Mouse (Mus musculus) bone marrow macrophage, adult 2 months (primary cell): Measurements from ENCODE around the gene Vamp9. TPM values are rescaled to one million over a fixed set of nuclear protein-coding genes. Genes with fewer than 3 reads are reported as not detected.
A peak's percentile ranks its signal among the peaks of the same experiment; 100 is the strongest.

ENCODE experiments used
- H3K27ac ChIP-seq: 2 replicates; pipeline ENCODE4 v1.5.1; 2012; ENCODE audit warnings: low read depth, low read length; ENCODE audit not compliant: insufficient read depth
- H3K4me1 ChIP-seq: 2 replicates; pipeline ENCODE4 v1.6.1; 2012; ENCODE audit warnings: low read length; ENCODE audit not compliant: control insufficient read depth, insufficient read depth
- H3K4me3 ChIP-seq: 2 replicates; pipeline ENCODE4 v1.5.1; 2012; ENCODE audit warnings: mild to moderate bottlenecking, low read length, moderate library complexity; ENCODE audit not compliant: insufficient read depth
- CTCF ChIP-seq: IDR thresholded peaks from 2 replicates; pipeline ENCODE4 v1.5.1; 2012; ENCODE audit warnings: low read depth, mild to moderate bottlenecking, low read length, moderate library complexity
- POLR2A ChIP-seq: IDR thresholded peaks from 2 replicates; pipeline ENCODE4 v1.6.1; 2012; ENCODE audit warnings: mild to moderate bottlenecking, low read depth, low read length, borderline replicate concordance
- polyA plus RNA-seq: library from polyadenylated mRNA; stranded (reverse); fragments of >200 nt; gene quantifications from 2 replicates; pipeline ENCODE4 v1.2.4, GENCODE M21; 2012; ENCODE audit not compliant: missing spikeins, insufficient read depth, insufficient read length

The Vamp9 gene
- not detected in 2 replicates for polyA plus RNA-seq

DNA sequence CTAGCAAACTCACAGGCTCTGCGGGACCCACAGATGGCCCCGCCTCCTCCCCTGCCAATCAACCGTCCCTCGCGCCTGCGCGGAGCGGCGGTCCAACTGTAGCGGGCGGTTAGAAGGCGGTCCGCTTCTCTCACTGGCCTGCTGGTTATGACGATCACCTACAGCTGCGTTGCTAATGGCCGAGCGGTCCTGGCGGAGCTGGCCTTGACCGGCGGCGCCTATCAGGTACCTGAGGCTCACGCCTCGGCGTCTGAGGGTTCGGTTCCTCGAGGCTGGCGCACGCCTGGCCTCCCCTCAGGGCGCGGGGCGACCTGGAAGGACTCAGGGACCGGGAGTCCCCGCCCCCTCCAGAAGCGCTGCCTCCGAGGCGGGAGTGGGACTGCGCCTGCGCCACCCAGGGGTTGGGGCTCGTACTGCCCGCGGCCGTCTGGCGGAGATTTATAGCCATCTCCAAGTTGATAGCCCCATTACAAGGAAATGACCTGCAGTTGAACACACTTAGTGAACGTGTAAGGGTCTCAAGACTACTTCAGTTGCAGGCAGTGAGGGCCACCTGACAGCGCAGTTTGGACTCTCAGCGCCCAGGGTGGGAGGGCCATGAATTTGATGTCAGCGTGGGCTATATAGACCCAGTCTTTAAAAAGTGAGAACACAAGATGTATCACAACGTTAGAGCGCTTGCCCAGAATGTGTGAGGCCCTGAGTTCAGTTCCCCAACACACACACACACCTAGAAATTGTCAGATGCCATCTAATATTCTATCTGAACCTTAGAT is at the start of gene Vamp9:
Gene Vamp9 (plus strand): TSS at position 74 of the 776 bp plus-strand sequence.
- H3K4me3 ChIP-seq = peak within 1 kb of the TSS; percentile 56

DNA sequence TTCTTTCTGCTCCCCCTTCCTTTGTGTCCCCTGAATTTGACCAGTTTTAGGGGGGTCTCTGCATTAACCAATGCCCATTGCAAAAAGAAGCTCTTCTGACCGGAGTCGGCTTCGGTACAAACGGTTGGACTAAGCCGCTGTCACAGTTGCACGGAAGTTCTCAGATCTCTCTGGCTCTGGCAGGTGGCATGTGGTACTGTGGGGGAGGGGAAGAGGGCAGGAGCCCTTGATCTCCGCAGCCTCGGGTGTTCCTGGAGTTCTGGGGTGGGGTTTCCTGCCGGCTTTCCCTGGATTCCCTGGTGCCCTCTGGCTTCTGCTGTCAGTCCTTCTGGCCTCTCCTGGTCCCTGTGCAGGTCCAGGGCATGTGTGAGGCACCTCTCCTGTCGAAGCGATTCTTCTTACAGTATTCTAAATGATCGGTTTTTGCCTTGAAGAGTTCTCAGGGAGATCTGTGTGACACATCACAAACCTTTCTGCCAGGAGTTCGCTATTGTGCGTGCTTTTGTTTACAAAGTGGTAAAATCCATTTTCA is 48.9 kb upstream of the Vamp9 start:
- no peaks in the 10 kb centered on the region for H3K4me1 ChIP-seq
- H3K4me3 ChIP-seq = no peak overlapping the region
- H3K27ac ChIP-seq = no peak overlapping the region
- TF ChIP-seq CTCF (no peak), POLR2A (no peak)

More for the DNA sequence above, at the start of gene Vamp9:
- no peak within 1 kb of the TSS for H3K27ac ChIP-seq
- no peak for TF ChIP-seq POLR2A
- TF ChIP-seq CTCF = no peak
- H3K4me1 ChIP-seq = no peaks in the 10 kb centered on the region

DNA sequence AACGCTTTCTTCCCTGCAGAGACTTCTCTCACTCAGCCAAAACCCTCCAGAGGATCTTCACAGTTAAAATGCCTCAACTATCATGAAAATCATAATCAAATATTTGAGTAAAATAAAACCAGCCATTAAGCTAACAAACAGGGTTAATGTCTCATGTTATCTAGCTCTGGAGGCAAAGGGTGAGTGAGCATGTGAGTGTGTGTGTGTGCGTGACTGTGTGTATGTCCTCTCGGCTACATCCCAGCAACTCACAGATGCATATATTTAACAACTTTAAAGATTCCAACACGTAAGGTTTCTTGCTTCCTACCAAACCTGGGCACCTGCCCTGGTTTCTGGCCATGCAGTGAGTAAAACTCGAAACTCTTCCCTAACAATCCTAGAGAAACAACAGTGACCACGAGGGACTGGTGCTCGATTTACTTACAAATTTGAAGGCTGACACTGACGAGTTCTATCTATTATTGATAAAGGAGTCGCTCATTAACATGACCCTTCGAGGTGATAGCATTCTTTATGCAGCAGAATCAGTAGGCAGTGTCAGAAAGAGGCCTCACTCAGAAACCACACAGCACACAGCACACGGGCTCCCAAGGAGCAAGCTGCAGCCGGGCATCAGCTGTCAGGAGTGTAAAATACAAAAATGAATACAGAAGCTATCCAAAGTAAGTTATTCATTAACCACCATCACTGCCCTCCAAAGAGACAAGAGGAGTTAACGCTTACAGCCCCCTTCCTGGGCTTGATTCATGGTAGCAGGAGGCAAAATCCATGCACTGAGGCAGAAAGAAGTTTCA is 46.2 kb upstream of the Vamp9 start:
- H3K4me1 ChIP-seq = no peaks in the 10 kb centered on the region
- TF ChIP-seq POLR2A = no peak
- TF ChIP-seq CTCF = no peak

DNA sequence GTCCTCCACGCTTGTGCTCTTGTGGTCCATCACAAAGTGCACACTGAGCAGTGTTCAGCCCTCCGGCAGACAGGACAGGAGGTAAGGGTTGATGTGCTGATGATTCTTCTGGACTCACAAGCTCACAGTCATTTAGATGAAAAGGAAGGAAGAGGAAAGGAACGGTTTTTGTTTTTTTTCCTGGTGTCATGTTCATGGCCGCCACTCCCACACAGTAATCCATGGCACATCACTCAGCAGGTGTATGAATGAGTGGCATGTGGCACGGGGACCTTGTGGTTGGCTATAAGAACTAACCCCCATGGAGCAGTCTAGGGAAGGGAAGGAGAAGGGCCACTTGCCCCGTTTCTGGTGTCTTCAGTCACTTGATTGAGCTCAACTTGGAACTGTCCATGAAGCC is 44.2 kb upstream of the Vamp9 start:
- Histone ChIP-seq H3K27ac (no peak overlapping the region), H3K4me1 (no peaks in the 10 kb centered on the region), H3K4me3 (no peak overlapping the region)
- no peak for TF ChIP-seq POLR2A
- TF ChIP-seq CTCF = no peak

More for the DNA sequence above, 46.2 kb upstream of the Vamp9 start:
- H3K4me3 ChIP-seq = no peak overlapping the region
- no peak overlapping the region for H3K27ac ChIP-seq

DNA sequence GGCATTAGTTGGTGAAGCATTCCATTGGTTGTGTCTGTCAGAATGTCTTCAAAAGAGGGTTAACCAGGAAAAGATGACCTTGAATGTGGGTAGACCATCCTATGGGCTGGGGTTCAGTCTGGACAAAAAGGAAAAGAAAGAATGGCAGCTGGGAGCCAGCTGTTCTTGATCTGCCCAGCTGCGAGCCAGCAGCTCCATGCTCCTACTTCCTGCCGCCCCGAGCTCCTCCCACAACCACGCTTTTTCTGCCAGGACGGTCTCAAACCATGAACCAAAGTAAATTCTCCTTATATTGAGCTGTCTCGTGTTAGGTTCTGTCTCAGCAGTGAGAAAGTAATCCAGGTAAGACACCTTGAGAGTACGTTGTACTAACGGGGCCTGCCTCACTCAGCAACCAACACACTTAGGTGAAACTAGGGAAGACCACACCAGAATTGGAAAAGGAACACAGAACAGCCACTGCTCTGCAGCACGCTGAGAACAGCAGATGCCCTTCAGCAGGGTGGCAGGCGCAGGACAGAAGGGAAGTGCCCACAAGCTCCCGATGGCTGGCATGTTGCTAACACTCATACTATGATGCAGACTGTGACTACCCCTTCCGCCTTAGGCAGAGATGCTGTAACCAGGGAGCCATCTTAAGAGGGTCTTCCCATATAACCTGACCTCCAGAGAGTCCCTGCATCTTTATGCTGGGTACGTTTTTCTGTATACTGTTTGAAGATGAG is 42.2 kb upstream of the Vamp9 start:
- H3K4me1 ChIP-seq = no peaks in the 10 kb centered on the region
- H3K4me3 ChIP-seq = no peak overlapping the region
- TF ChIP-seq CTCF (no peak), POLR2A (no peak)
- no peak overlapping the region for H3K27ac ChIP-seq

DNA sequence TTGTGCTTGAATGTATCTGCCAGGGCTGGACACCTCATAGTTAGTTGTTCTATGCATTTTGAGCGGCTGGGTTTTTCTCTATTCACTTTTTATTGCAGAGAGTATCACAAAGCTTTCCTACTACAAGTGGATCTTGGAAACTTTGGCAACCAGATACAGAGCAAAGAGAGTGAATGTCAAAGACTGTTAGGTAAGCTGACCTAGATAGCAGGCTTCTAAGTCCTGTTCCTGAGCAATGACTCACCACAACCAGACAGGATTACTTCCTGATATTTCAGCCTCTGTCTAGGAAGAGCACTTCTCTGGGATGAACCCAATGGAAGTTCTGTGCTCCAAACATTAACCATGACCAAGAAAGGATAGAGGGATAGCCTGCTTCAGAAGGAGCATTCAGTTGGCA is 40.3 kb upstream of the Vamp9 start:
- no peak overlapping the region for H3K27ac ChIP-seq
- no peak overlapping the region for H3K4me3 ChIP-seq
- TF ChIP-seq POLR2A (no peak), CTCF (no peak)
- no peaks in the 10 kb centered on the region for H3K4me1 ChIP-seq

DNA sequence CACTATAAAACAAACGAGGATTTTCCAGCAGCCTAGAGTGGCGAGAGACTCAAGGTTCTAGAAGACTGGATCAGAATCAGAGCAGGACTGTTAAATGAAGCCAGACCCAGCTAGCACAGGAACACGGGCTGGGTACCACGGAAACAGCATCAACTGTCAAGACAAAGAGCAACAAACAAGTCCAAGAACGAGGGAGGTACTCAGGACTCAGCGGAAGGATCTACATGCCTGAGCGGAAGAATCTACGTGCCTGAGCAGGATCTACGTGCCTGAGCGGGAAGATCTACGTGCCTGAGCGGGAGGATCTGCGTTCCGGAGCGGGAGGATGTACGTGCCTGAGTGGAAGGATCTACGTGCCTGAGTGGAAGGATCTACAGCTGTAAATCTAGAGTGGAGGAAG is 37.8 kb upstream of the Vamp9 start:
- no peak for TF ChIP-seq POLR2A
- TF ChIP-seq CTCF = no peak
- no peaks in the 10 kb centered on the region for H3K4me1 ChIP-seq

DNA sequence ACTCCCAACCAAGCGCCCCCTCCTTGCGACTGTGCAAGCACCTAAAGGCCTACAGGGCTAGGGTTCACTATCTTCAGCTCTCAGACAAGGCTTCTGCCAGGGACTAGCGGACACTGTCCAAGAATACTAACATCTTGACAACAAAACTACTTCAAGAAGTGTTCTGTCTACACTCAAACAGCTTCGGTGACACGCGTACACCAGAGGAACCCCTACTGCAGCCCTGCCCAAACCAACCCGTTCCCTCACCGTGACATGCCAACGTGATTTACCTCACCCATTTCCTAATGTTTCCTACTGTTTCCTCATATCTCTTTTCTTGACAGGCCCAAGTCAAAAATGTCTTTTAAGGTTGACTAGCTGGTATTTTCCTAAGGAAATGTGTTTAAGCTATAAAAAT is 37.1 kb upstream of the Vamp9 start:
- Histone ChIP-seq H3K4me3 (no peak overlapping the region), H3K27ac (no peak overlapping the region), H3K4me1 (no peaks in the 10 kb centered on the region)
- TF ChIP-seq POLR2A = no peak

More for the DNA sequence above, 37.8 kb upstream of the Vamp9 start:
- no peak overlapping the region for H3K4me3 ChIP-seq
- no peak overlapping the region for H3K27ac ChIP-seq

DNA sequence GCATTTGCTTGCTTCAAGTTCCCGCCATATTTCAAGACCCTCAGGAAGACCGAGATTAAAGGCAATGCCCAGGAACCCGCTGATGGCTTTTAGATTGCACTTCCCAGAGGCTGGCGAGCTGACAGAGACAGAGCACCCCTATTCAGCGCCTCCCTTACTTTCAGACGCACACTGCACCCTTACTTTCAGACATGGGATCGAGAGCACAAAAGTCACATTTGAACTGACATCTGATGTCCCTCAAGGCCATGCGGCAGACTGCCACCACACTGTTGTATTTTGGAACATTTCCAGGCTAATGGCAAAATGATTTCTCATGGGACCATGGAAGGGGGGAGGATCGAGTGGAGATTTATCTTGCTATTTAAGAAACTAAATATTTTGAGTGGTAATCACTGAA is 28.5 kb upstream of the Vamp9 start:
- TF ChIP-seq CTCF = no peak
- TF ChIP-seq POLR2A = no peak
- Histone ChIP-seq H3K27ac (no peak overlapping the region), H3K4me1 (no peaks in the 10 kb centered on the region), H3K4me3 (no peak overlapping the region)

DNA sequence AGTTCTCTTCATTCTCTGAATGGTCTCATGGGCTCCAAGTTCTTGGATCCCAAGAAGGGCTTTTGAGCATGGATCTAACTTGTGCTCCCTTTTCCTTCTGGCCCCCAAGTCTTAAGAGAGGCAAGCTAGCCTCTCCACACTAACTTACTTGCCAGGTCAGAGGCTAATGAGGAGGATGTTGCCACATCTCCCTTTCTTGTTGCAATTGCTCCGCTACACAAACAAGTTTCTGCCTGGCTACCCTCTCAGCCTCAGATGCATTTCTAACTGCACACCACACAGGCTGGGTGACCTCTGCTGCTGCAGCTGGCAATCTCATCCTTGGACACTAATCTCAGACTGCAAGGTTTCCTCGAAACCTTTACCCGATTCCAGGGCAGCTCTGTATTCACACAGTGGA is 23.6 kb upstream of the Vamp9 start:
- TF ChIP-seq CTCF (no peak), POLR2A (no peak)
- H3K4me3 ChIP-seq = no peak overlapping the region
- H3K27ac ChIP-seq = no peak overlapping the region
- no peaks in the 10 kb centered on the region for H3K4me1 ChIP-seq
